Mouse (Mus musculus) brain, embryonic 14.5 days (tissue): ENCODE measurements at regions not wholly inside any gene's neighbourhood (a gene's known extent, or its start where the extent isn't known, plus 50 kb on each side); places are given as distances from the start of the nearest gene placed in this dataset.

Source experiments
- CTCF ChIP-seq: fragments of 200-500 bp; IDR thresholded peaks from 2 replicates; pipeline ENCODE4 v1.5.1; 2012; ENCODE audit warnings: inconsistent platforms, mild to moderate bottlenecking, moderate library complexity, borderline replicate concordance; ENCODE audit not compliant: insufficient read depth, insufficient read length; ENCODE audit errors: extremely low read depth
- POLR2A ChIP-seq: fragments of 200-500 bp; IDR thresholded peaks from 2 replicates; pipeline ENCODE4 v1.6.1; 2012; ENCODE audit warnings: mild to moderate bottlenecking, inconsistent platforms, borderline replicate concordance; ENCODE audit not compliant: poor library complexity, insufficient read depth, insufficient read length, severe bottlenecking; ENCODE audit errors: extremely low read depth

DNA sequence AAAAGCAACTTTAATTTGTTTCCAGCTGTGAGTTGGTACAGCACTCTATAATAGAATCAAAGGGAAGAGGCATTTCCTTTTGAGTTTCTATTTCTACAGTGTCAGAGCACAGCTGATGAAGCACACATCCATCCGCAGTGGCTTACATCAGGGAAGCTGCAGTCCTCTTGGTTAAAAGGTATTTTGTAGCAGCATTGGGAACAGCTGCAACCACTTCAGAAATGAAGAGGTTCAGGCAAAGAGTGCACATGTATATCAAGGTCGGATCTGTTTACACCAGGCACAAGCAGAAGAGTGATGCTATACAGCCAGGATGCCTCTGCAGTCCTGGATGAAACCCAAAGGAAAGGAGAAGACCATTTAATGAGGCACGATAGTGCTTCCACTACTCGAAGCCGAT lies 1316.6 kb upstream of the Tenm3 start:
- TF ChIP-seq CTCF (no peak), POLR2A (no peak)
